Mouse (Mus musculus) E14TG2a.4 (cell line): ENCODE results near the gene Syt8.

Experiments used
- CTCF ChIP-seq: conservative IDR thresholded peaks from 2 replicates; pipeline ENCODE4 v1.5.1; 2014; ENCODE audit warnings: low read length
- NANOG ChIP-seq: IDR thresholded peaks from 2 replicates; pipeline ENCODE4 v1.6.1; 2014; ENCODE audit warnings: borderline replicate concordance, low read length, mixed read lengths
- POU5F1 ChIP-seq: IDR thresholded peaks from 2 replicates; pipeline ENCODE4 v1.6.1; 2014; ENCODE audit warnings: low read length, borderline replicate concordance

- TF ChIP-seq CTCF (no peak), POU5F1 (no peak), NANOG (no peak)
These were observed 47.9 kb upstream of the Syt8 start for GRCm38 (mm10) chr7:142386621-142387201.
